Mouse (Mus musculus): ENCODE data around the gene Olfr689.

- TF ChIP-seq CTCF (IDR thresholded peaks at IDR 0.05; ENCODE audit: control insufficient read depth, insufficient read depth, insufficient read length) (no peak), USF1 (IDR thresholded peaks at IDR 0.05; ENCODE audit: low read depth) (no peak)
Measured at GRCm38 (mm10) chr7:105361713-105362112, 50.7 kb downstream of the Olfr689 start.

Data from C2C12 (cell line).